In genomic region chr13:83872887-83873286, GRCm38 (mm10) we compare ENCODE assay signal across 11 mouse cellular contexts.
A peak's percentile ranks its signal among the peaks of the same experiment; 100 is the strongest.
DNase-seq lines count a peak whose midpoint lies in the region; ATAC-seq lines count a peak whose summit lies in the region.
"Had no signal": no experiment of that assay in that cellular context is flagged by ENCODE, and none has a peak within 500 bp of the region (broad histone marks: within the 10 kb centered on the region; RNA-seq: fewer than 3 reads in every experiment).

No protein-coding gene starts in this region.

- ATAC-seq in frontal cortex, adult (ENCODE audit: low TSS enrichment), result peak; percentile 86
- peak; percentile 82 for ATAC-seq in hindbrain, embryonic 15.5 days (ENCODE audit: low FRiP score, low read depth)
- no peak for ATAC-seq in midbrain, embryonic 16.5 days

- DNase-seq in frontal cortex, postnatal 14 days (ENCODE audit: low spot score in 2 of 2), result no peak
- DNase-seq in embryonic facial prominence, embryonic 10.5 days (ENCODE audit: low spot score), result peak; percentile 15
- DNase-seq in heart, adult 9 months (ENCODE audit: low spot score in 2 of 2), result no peak
- no peak for DNase-seq in liver
- DNase-seq in kidney, adult 11 months, result no peak
- DNase-seq: B cell, adult 2 months; lung, embryonic 14.5 days had no signal

- H3K4me3 ChIP-seq in embryonic facial prominence, embryonic 10.5 days, result no peak overlapping the region
- H3K4me3 ChIP-seq in hindbrain, embryonic 15.5 days, result no peak overlapping the region
- no peak overlapping the region for H3K4me3 ChIP-seq in midbrain, embryonic 16.5 days (ENCODE audit: low read depth, low read length)
- H3K4me3 ChIP-seq: left cerebral cortex, adult 2 months had no signal

- H3K9ac ChIP-seq in hindbrain, embryonic 15.5 days, result no peak overlapping the region
- H3K9ac ChIP-seq in midbrain, embryonic 16.5 days (ENCODE audit: low read depth, low read length), result no peak overlapping the region
- H3K9ac ChIP-seq: lung, embryonic 14.5 days had no signal

- H3K27ac ChIP-seq in embryonic facial prominence, embryonic 10.5 days (replicated peaks), result peak overlapping the region; percentile 14; the same call in 1 of the 2 replicates
- H3K27ac ChIP-seq in hindbrain, embryonic 15.5 days (replicated peaks), result peak overlapping the region; percentile 72
- H3K27ac ChIP-seq in midbrain, embryonic 16.5 days (ENCODE audit: low read length), result peak overlapping the region; percentile 75
- H3K27ac ChIP-seq: left cerebral cortex, adult 2 months had no signal

- no peaks in the 10 kb centered on the region for H3K9me3 ChIP-seq in embryonic facial prominence, embryonic 10.5 days
- H3K9me3 ChIP-seq in hindbrain, embryonic 15.5 days, result no peaks in the 10 kb centered on the region
- no peaks in the 10 kb centered on the region for H3K9me3 ChIP-seq in midbrain, embryonic 16.5 days (replicated peaks; ENCODE audit: control insufficient read depth, low read length, poor library complexity, severe bottlenecking)

- H3K4me1 ChIP-seq in embryonic facial prominence, embryonic 10.5 days, result peaks cover 10% of the 10 kb centered on the region
- peaks cover 15% of the 10 kb centered on the region for H3K4me1 ChIP-seq in hindbrain, embryonic 15.5 days (replicated peaks)
- H3K4me1 ChIP-seq in midbrain, embryonic 16.5 days (ENCODE audit: control insufficient read depth, insufficient read depth, low read length), result peaks cover 4% of the 10 kb centered on the region

- no peaks in the 10 kb centered on the region for H3K36me3 ChIP-seq in embryonic facial prominence, embryonic 10.5 days (replicated peaks)
- no peaks in the 10 kb centered on the region for H3K36me3 ChIP-seq in hindbrain, embryonic 15.5 days
- no peaks in the 10 kb centered on the region for H3K36me3 ChIP-seq in midbrain, embryonic 16.5 days (ENCODE audit: control insufficient read depth, insufficient read depth, low read length)

- H3K27me3 ChIP-seq in embryonic facial prominence, embryonic 10.5 days (replicated peaks; ENCODE audit: low read depth, poor library complexity, severe bottlenecking), result no peaks in the 10 kb centered on the region
- H3K27me3 ChIP-seq in hindbrain, embryonic 15.5 days, result no peaks in the 10 kb centered on the region
- H3K27me3 ChIP-seq in midbrain, embryonic 16.5 days (ENCODE audit: control insufficient read depth, insufficient read depth, low read depth, low read length), result no peaks in the 10 kb centered on the region

- 0 out of 2 replicates have a peak overlapping the region, but pooled peaks have one; percentile 6 for H3K4me2 ChIP-seq in hindbrain, embryonic 15.5 days
- 0 out of 2 replicates have a peak overlapping the region, but pooled peaks have one; percentile 2 for H3K4me2 ChIP-seq in midbrain, embryonic 16.5 days (ENCODE audit: low read length)
- H3K4me2 ChIP-seq: lung, embryonic 14.5 days had no signal

- 5% methylated on average over 5 of the region's 5 CpGs for WGBS in embryonic facial prominence, embryonic 10.5 days
- 5% methylated on average over 5 of the region's 5 CpGs for WGBS in hindbrain, embryonic 15.5 days
- 4% methylated on average over 5 of the region's 5 CpGs for WGBS in midbrain, embryonic 16.5 days

Comparison
In these comparisons a context has a peak if more than half of its experiments do, and no peak if none do; other contexts are left out.
1. H3K27ac ChIP-seq: peak in every context shown above with its lines; median percentile 75 in midbrain, embryonic 16.5 days; 72 in hindbrain, embryonic 15.5 days; 14 in embryonic facial prominence, embryonic 10.5 days.